19 mouse cellular contexts compared by ENCODE assay signal in the genomic region with DNA sequence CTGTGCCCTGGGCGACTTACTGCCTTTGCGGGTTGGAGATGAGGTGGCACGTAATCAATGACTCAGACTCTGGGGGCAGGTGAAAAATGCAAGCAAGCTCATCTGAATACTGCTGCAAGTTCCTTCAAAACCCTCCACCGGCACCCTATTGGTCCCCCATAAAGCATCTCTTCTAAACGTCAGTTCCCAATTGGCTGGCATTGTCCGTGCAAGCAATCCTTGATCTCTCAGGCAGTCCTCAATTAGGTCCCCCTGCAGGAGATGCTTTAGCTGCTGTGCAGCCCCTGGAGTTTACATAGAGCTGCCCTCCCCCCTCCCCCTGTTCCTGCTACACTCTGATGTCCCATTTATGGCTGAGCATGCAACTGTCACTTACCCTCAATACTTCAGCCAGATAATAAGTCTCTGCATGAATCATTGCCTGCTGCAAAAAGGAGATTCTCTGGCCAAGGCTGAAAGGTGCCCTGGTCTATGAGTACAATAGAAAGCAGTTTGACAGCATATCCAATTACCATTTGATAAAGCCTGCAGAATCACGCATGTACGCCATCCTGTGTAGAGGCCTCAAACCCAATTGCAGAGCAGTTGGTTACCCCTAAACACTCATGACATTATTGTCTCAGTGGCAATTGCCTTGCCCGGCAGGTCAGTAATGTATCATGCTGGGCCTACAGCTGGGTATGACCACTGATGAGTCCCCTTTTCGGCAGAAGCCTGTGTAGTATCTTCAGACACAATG. TPM values are rescaled to one million over a fixed set of nuclear protein-coding genes. Genes with fewer than 3 reads are reported as not detected.
DNase-seq lines count a peak whose midpoint lies in the region; ATAC-seq lines count a peak whose summit lies in the region.
"Had no signal": no experiment of that assay in that cellular context is flagged by ENCODE, and none has a peak within 500 bp of the region (broad histone marks: within the 10 kb centered on the region; RNA-seq: fewer than 3 reads in every experiment).

No protein-coding gene starts in this region.

- no peak overlapping the region for H3K27ac ChIP-seq in hindbrain, embryonic 14.5 days
- H3K27ac ChIP-seq in neural tube, embryonic 12.5 days = no peak overlapping the region
- H3K27ac ChIP-seq: embryonic facial prominence, embryonic 13.5 days; layer of hippocampus, adult 2 months; lung, embryonic 15.5 days; stomach, postnatal 0 days had no signal

- H3K9ac ChIP-seq in hindbrain, embryonic 14.5 days = no peak overlapping the region
- H3K9ac ChIP-seq in neural tube, embryonic 12.5 days = no peak overlapping the region
- H3K9ac ChIP-seq: embryonic facial prominence, embryonic 13.5 days; heart, embryonic 12.5 days; lung, embryonic 15.5 days had no signal

- H3K4me2 ChIP-seq in hindbrain, embryonic 14.5 days (replicated peaks) = peak overlapping the region; percentile 26
- peak overlapping the region; percentile 22; the same call in 1 of the 2 replicates for H3K4me2 ChIP-seq in neural tube, embryonic 12.5 days (replicated peaks)
- H3K4me2 ChIP-seq: embryonic facial prominence, embryonic 13.5 days; heart, embryonic 12.5 days; lung, embryonic 15.5 days had no signal

- H3K9me3 ChIP-seq in hindbrain, embryonic 14.5 days (ENCODE audit: control insufficient read depth, low read length) = no peaks in the 10 kb centered on the region
- no peaks in the 10 kb centered on the region for H3K9me3 ChIP-seq in neural tube, embryonic 12.5 days
- H3K9me3 ChIP-seq: embryonic facial prominence, embryonic 13.5 days; heart, embryonic 12.5 days; lung, embryonic 15.5 days had no signal

- H3K4me3 ChIP-seq in hindbrain, embryonic 14.5 days (replicated peaks; ENCODE audit: low read length) = 0 out of 2 replicates have a peak overlapping the region, but pooled peaks have one; percentile 9
- H3K4me3 ChIP-seq in neural tube, embryonic 12.5 days = no peak overlapping the region
- H3K4me3 ChIP-seq: embryonic facial prominence, embryonic 13.5 days; heart, embryonic 12.5 days; layer of hippocampus, adult 2 months; lung, embryonic 15.5 days had no signal

- no peak for DNase-seq in cerebellum, adult 18-20 months
- DNase-seq in brain, adult 2 months (ENCODE audit: low read depth, low spot score) = peak; percentile 87
- peak; percentile 25 for DNase-seq in hindbrain, embryonic 14.5 days (ENCODE audit: low spot score)
- DNase-seq in kidney, postnatal 14 days = no peak
- no peak for DNase-seq in kidney, postnatal 4 days
- no peak for DNase-seq in cerebellum, postnatal 10 days
- DNase-seq: adrenal gland, adult 8-10 months; gastrocnemius, postnatal 36 days; heart, postnatal 4 days; kidney, adult 18-20 months; thymus, postnatal 4 days had no signal

- H3K4me1 ChIP-seq in hindbrain, embryonic 14.5 days (replicated peaks; ENCODE audit: control insufficient read depth, insufficient read depth, low read length) = no peaks in the 10 kb centered on the region
- H3K4me1 ChIP-seq in neural tube, embryonic 12.5 days = no peaks in the 10 kb centered on the region
- H3K4me1 ChIP-seq: embryonic facial prominence, embryonic 13.5 days; heart, embryonic 12.5 days had no signal

- H3K27me3 ChIP-seq in hindbrain, embryonic 14.5 days (ENCODE audit: control insufficient read depth, insufficient read depth, low read length) = no peaks in the 10 kb centered on the region
- H3K27me3 ChIP-seq in neural tube, embryonic 12.5 days (replicated peaks) = no peaks in the 10 kb centered on the region
- H3K27me3 ChIP-seq: embryonic facial prominence, embryonic 13.5 days; heart, embryonic 12.5 days; lung, embryonic 15.5 days had no signal

- H3K36me3 ChIP-seq in hindbrain, embryonic 14.5 days (replicated peaks; ENCODE audit: control insufficient read depth, insufficient read depth) = no peaks in the 10 kb centered on the region
- no peaks in the 10 kb centered on the region for H3K36me3 ChIP-seq in neural tube, embryonic 12.5 days
- H3K36me3 ChIP-seq: embryonic facial prominence, embryonic 13.5 days; heart, embryonic 12.5 days; lung, embryonic 15.5 days had no signal

- WGBS in hindbrain, embryonic 14.5 days = 40% methylated on average over 10 of the region's 10 CpGs
- WGBS in neural tube, embryonic 12.5 days = 45% methylated on average over 10 of the region's 10 CpGs

- ATAC-seq in cerebellum, adult (ENCODE audit: insufficient number of reproducible peaks, low FRiP score, low TSS enrichment) = 0 out of 2 replicates have a peak, but pooled peaks have one; percentile 29
- ATAC-seq in hindbrain, embryonic 14.5 days (ENCODE audit: low FRiP score) = peak; percentile 67
- ATAC-seq in neural tube, embryonic 12.5 days (ENCODE audit: low FRiP score, low read depth) = peak; percentile 48

RNA-seq across cellular contexts. Expression of a gene that starts 20.7 kb away (rescaled TPM):
- not detected in 2 replicates for polyA plus RNA-seq in hindbrain, embryonic 14.5 days (2014; fragmentation: Nextera tagmentation; extraction: Ambion mirVana)
- not detected in 2 replicates for polyA plus RNA-seq in neural tube, embryonic 12.5 days (2016; fragmentation: Nextera tagmentation; extraction: Ambion mirVana)
- polyA plus RNA-seq: embryonic facial prominence, embryonic 13.5 days; heart, embryonic 12.5 days; limb, embryonic 14.5 days; lung, embryonic 15.5 days; stomach, postnatal 0 days had no signal

RNA-seq across cellular contexts. Expression of a gene that starts 21.2 kb away (rescaled TPM):
- polyA plus RNA-seq in hindbrain, embryonic 14.5 days (2014; fragmentation: Nextera tagmentation; extraction: Ambion mirVana) = 1.3 and 2.3 TPM in 2 replicates
- not detected in 2 replicates for polyA plus RNA-seq in neural tube, embryonic 12.5 days (2016; fragmentation: Nextera tagmentation; extraction: Ambion mirVana)
- polyA plus RNA-seq: limb, embryonic 14.5 days had no signal

RNA-seq across cellular contexts. Expression of a gene that starts 59.6 kb away (rescaled TPM):
- not detected in 2 replicates for polyA plus RNA-seq in hindbrain, embryonic 14.5 days (2014; fragmentation: Nextera tagmentation; extraction: Ambion mirVana)
- polyA plus RNA-seq in neural tube, embryonic 12.5 days (2016; fragmentation: Nextera tagmentation; extraction: Ambion mirVana) = not detected in 2 replicates
- polyA plus RNA-seq: embryonic facial prominence, embryonic 13.5 days; limb, embryonic 14.5 days; lung, embryonic 15.5 days had no signal

Comparison
In these comparisons a context has a peak if more than half of its experiments do, and no peak if none do; other contexts are left out.
1. DNase-seq: peak in brain, adult 2 months (single experiment) and hindbrain, embryonic 14.5 days (single experiment); none in cerebellum, adult 18-20 months (0 of 2), kidney, postnatal 14 days (single experiment), kidney, postnatal 4 days (0 of 2) and cerebellum, postnatal 10 days (0 of 2).
2. Peak in every context shown above with its lines, with median percentiles within 50 percentile points of each other: ATAC-seq.